10 mouse cellular contexts compared by ENCODE assay signal in genomic region chr9:108213105-108213504, GRCm38 (mm10). TPM values are rescaled to one million over a fixed set of nuclear protein-coding genes. Genes with fewer than 3 reads are reported as not detected.
DNase-seq lines count a peak whose midpoint lies in the region; ATAC-seq lines count a peak whose summit lies in the region.
"Had no signal": no experiment of that assay in that cellular context is flagged by ENCODE, and none has a peak within 500 bp of the region (broad histone marks: within the 10 kb centered on the region; RNA-seq: fewer than 3 reads in every experiment).

No protein-coding gene starts in this region.

- peaks cover 54% of the 10 kb centered on the region for H3K36me3 ChIP-seq in forebrain, embryonic 10.5 days (replicated peaks)
- H3K36me3 ChIP-seq in hindbrain, embryonic 16.5 days (ENCODE audit: control insufficient read depth, insufficient read depth, low read length): peaks cover 32% of the 10 kb centered on the region
- H3K36me3 ChIP-seq in neural tube, embryonic 15.5 days: peaks cover 37% of the 10 kb centered on the region

- H3K27me3 ChIP-seq in forebrain, embryonic 10.5 days (ENCODE audit: poor library complexity, severe bottlenecking): no peaks in the 10 kb centered on the region
- H3K27me3 ChIP-seq in hindbrain, embryonic 16.5 days (replicated peaks; ENCODE audit: control insufficient read depth, insufficient read depth, low read length): no peaks in the 10 kb centered on the region
- no peaks in the 10 kb centered on the region for H3K27me3 ChIP-seq in neural tube, embryonic 15.5 days (replicated peaks)
- H3K27me3 ChIP-seq: liver, embryonic 15.5 days had no signal

- no peak overlapping the region for H3K4me2 ChIP-seq in hindbrain, embryonic 16.5 days (ENCODE audit: low read length)
- no peak overlapping the region; the same call in 1 of the 2 replicates for H3K4me2 ChIP-seq in neural tube, embryonic 15.5 days
- H3K4me2 ChIP-seq: liver, embryonic 15.5 days had no signal

- peak overlapping the region; percentile 86 for H3K27ac ChIP-seq in forebrain, embryonic 10.5 days
- peak overlapping the region; percentile 79 for H3K27ac ChIP-seq in hindbrain, embryonic 16.5 days (ENCODE audit: low read depth, low read length)
- H3K27ac ChIP-seq in neural tube, embryonic 15.5 days (replicated peaks): peak overlapping the region; percentile 70
- H3K27ac ChIP-seq: liver, embryonic 15.5 days had no signal

- H3K4me1 ChIP-seq in forebrain, embryonic 10.5 days: peaks cover 22% of the 10 kb centered on the region
- H3K4me1 ChIP-seq in hindbrain, embryonic 16.5 days (ENCODE audit: control insufficient read depth, insufficient read depth, low read depth, low read length): peaks cover 3% of the 10 kb centered on the region
- peaks cover 19% of the 10 kb centered on the region for H3K4me1 ChIP-seq in neural tube, embryonic 15.5 days
- H3K4me1 ChIP-seq: liver, embryonic 15.5 days had no signal

- peak overlapping the region; percentile 17; the same call in 1 of the 2 replicates for H3K9ac ChIP-seq in hindbrain, embryonic 16.5 days (ENCODE audit: low read depth, low read length)
- 0 out of 2 replicates have a peak overlapping the region, but pooled peaks have one; percentile 1 for H3K9ac ChIP-seq in neural tube, embryonic 15.5 days (replicated peaks)
- H3K9ac ChIP-seq: liver, embryonic 15.5 days had no signal

- 16% methylated on average over 7 of the region's 7 CpGs for WGBS in forebrain, embryonic 10.5 days
- WGBS in hindbrain, embryonic 16.5 days: 4% methylated on average over 7 of the region's 7 CpGs
- WGBS in neural tube, embryonic 15.5 days: 11% methylated on average over 7 of the region's 7 CpGs

- no peaks in the 10 kb centered on the region for H3K9me3 ChIP-seq in forebrain, embryonic 10.5 days
- no peaks in the 10 kb centered on the region for H3K9me3 ChIP-seq in hindbrain, embryonic 16.5 days (ENCODE audit: control insufficient read depth, low read length)
- no peaks in the 10 kb centered on the region for H3K9me3 ChIP-seq in neural tube, embryonic 15.5 days (replicated peaks)
- H3K9me3 ChIP-seq: liver, embryonic 15.5 days had no signal

- peak; percentile 76 for ATAC-seq in hindbrain, embryonic 16.5 days
- peak; percentile 45; the same call in 1 of the 2 replicates for ATAC-seq in neural tube, embryonic 15.5 days (ENCODE audit: low FRiP score)
- no peak for ATAC-seq in megakaryocyte progenitor cell, adult 5-6 weeks (replicated peaks; ENCODE audit: poor library complexity)

- peak; percentile 27 for DNase-seq in left cerebral cortex, postnatal 4 days
- no peak for DNase-seq in left cerebral cortex, postnatal 14 days (ENCODE audit: low spot score in 2 of 2)
- DNase-seq in forebrain, embryonic 10.5 days (ENCODE audit: extremely low spot score, low spot score): peak; percentile 56
- no peak for DNase-seq in adrenal gland, adult 2 months
- no peak for DNase-seq in right cerebral cortex, postnatal 4 days
- DNase-seq: right cerebral cortex, adult 18-20 months had no signal

- intact Hi-C loops in left cerebral cortex, postnatal 4 days (cut with DNase I): no loop called here
- intact Hi-C loops in left cerebral cortex, postnatal 14 days (cut with DNase I): no loop called here

- H3K4me3 ChIP-seq in forebrain, embryonic 10.5 days: peak overlapping the region; percentile 23; the same call in 1 of the 2 replicates
- no peak overlapping the region for H3K4me3 ChIP-seq in hindbrain, embryonic 16.5 days (ENCODE audit: low read length)
- H3K4me3 ChIP-seq in neural tube, embryonic 15.5 days (replicated peaks): no peak overlapping the region
- H3K4me3 ChIP-seq: liver, embryonic 15.5 days had no signal

RNA-seq across cellular contexts. Expression of gene Bsn, which starts 22.9 kb away (rescaled TPM):
- 10 to 100 TPM; 70.4 to 74.5 TPM for total RNA-seq in left cerebral cortex, postnatal 4 days (2021)
- total RNA-seq in left cerebral cortex, postnatal 14 days (2021): 100 to 1,000 TPM; 223 to 244 TPM
- 0.82 and 1.2 TPM in 2 replicates for polyA plus RNA-seq in forebrain, embryonic 10.5 days (2016; fragmentation: Nextera tagmentation; extraction: Ambion mirVana)
- polyA plus RNA-seq in hindbrain, embryonic 16.5 days (2015; fragmentation: Nextera tagmentation; extraction: Ambion mirVana): 8.7 and 9.5 TPM in 2 replicates
- 8.8 and 9.7 TPM in 2 replicates for polyA plus RNA-seq in neural tube, embryonic 15.5 days (2015; fragmentation: Nextera tagmentation; extraction: Ambion mirVana)
- 4.7 and 5.5 TPM in 2 replicates for total RNA-seq in megakaryocyte progenitor cell, adult 5-6 weeks (2015)
- 3.2 and 4.0 TPM in 2 replicates for total RNA-seq in megakaryocyte progenitor cell, adult 5-6 weeks (2017)
- total RNA-seq in adrenal gland, adult 2 months (2021): 1 to 10 TPM; 5.0 to 5.2 TPM
- polyA plus RNA-seq in adrenal gland, adult 2 months (2012; rRNA removed): 4.1 and 4.3 TPM in 2 replicates

RNA-seq across cellular contexts. Expression of gene Dag1, which starts 50.7 kb away (rescaled TPM):
- 100 to 1,000 TPM; 121 to 127 TPM for total RNA-seq in left cerebral cortex, postnatal 4 days (2021)
- total RNA-seq in left cerebral cortex, postnatal 14 days (2021): 100 to 1,000 TPM; 122 to 125 TPM
- polyA plus RNA-seq in forebrain, embryonic 10.5 days (2016; fragmentation: Nextera tagmentation; extraction: Ambion mirVana): 74.0 and 76.4 TPM in 2 replicates
- polyA plus RNA-seq in hindbrain, embryonic 16.5 days (2015; fragmentation: Nextera tagmentation; extraction: Ambion mirVana): 75.4 and 90.0 TPM in 2 replicates
- 64.0 and 70.4 TPM in 2 replicates for polyA plus RNA-seq in neural tube, embryonic 15.5 days (2015; fragmentation: Nextera tagmentation; extraction: Ambion mirVana)
- total RNA-seq in megakaryocyte progenitor cell, adult 5-6 weeks (2015): 16.1 and 16.5 TPM in 2 replicates
- total RNA-seq in megakaryocyte progenitor cell, adult 5-6 weeks (2017): 3.8 and 4.7 TPM in 2 replicates
- total RNA-seq in adrenal gland, adult 2 months (2021): 100 to 1,000 TPM; 143 to 148 TPM
- polyA plus RNA-seq in adrenal gland, adult 2 months (2012; rRNA removed): 59.3 and 86.5 TPM in 2 replicates

Comparison
In these comparisons a context has a peak if more than half of its experiments do, and no peak if none do; other contexts are left out.
1. DNase-seq: peak in left cerebral cortex, postnatal 4 days (single experiment) and forebrain, embryonic 10.5 days (single experiment); none in left cerebral cortex, postnatal 14 days (0 of 2), adrenal gland, adult 2 months (single experiment) and right cerebral cortex, postnatal 4 days (single experiment).
2. RNA of gene Bsn, which starts 22.9 kb away (total RNA-seq): 223 to 244 TPM in left cerebral cortex, postnatal 14 days and 70.4 to 74.5 TPM in left cerebral cortex, postnatal 4 days; 5.0 to 5.2 TPM in adrenal gland, adult 2 months and 3.2 to 5.5 TPM in megakaryocyte progenitor cell, adult 5-6 weeks; every median in the first group is over 10 times any median in the second.
3. RNA of gene Dag1, which starts 50.7 kb away (total RNA-seq): 143 to 148 TPM in adrenal gland, adult 2 months, 121 to 127 TPM in left cerebral cortex, postnatal 4 days and 122 to 125 TPM in left cerebral cortex, postnatal 14 days; 3.8 to 16.5 TPM in megakaryocyte progenitor cell, adult 5-6 weeks; every median in the first group is over 4 times any median in the second.
4. Peak in every context shown above with its lines, with median percentiles within 50 percentile points of each other: H3K27ac ChIP-seq.